Mouse (Mus musculus): ENCODE data around the gene Gna14. TPM values are rescaled to one million over a fixed set of nuclear protein-coding genes. Genes with fewer than 3 reads are reported as not detected.
A peak's percentile ranks its signal among the peaks of the same experiment; 100 is the strongest.

Gene Gna14
- total and polyA plus RNA-seq, 3 experiments: not detected

- Histone ChIP-seq H3K9ac (ENCODE audit: control insufficient read depth, low read depth, low read length, poor library complexity, severe bottlenecking) (no peak overlapping the region), H3K36me3 (ENCODE audit: control insufficient read depth in 1 of 2, insufficient read depth in 2 of 2, low read length in 2 of 2) (no peaks in the 10 kb centered on the region), H3K4me3 (ENCODE audit: control insufficient read depth in 1 of 2, insufficient read depth in 1 of 2, low read depth in 2 of 2, low read length in 2 of 2) (no peak overlapping the region), H3K27ac (ENCODE audit: control insufficient read depth, low read depth, low read length) (no peak overlapping the region), H3K4me1 (ENCODE audit: control insufficient read depth in 1 of 2, insufficient read depth in 2 of 2, low read length in 2 of 2) (no peaks in the 10 kb centered on the region), H3K79me2 (ENCODE audit: control insufficient read depth, insufficient read depth, low read length, poor library complexity) (no peaks in the 10 kb centered on the region), H3K9me3 (replicated peaks; ENCODE audit: insufficient read depth, low read length) (no peaks in the 10 kb centered on the region), H3K27me3 (ENCODE audit: control insufficient read depth in 1 of 2, insufficient read depth in 2 of 2, low read length in 2 of 2) (no peaks in the 10 kb centered on the region; a peak in 1 of 4 replicates)
- TF ChIP-seq MAX (IDR thresholded peaks at IDR 0.05; ENCODE audit: low read length) (no peak), ZMIZ1 (IDR thresholded peaks at IDR 0.05; ENCODE audit: low read depth, low read length) (no peak), MAFK (IDR thresholded peaks at IDR 0.05; ENCODE audit: borderline replicate concordance, low read depth, low read length) (no peak), CHD1 (IDR thresholded peaks at IDR 0.05; ENCODE audit: low read depth, low read length) (no peak)
- DNase-seq (ENCODE audit: low read depth, low spot score): no peak
Observed at GRCm38 (mm10) chr19:16556988-16557387, 121.4 kb downstream of the Gna14 start.

GRCm38 (mm10) chr19:16557971-16558370 is 122.4 kb downstream of the Gna14 start:
- Histone ChIP-seq H3K9me3 (replicated peaks; ENCODE audit: insufficient read depth, low read length) (no peaks in the 10 kb centered on the region), H3K36me3 (ENCODE audit: control insufficient read depth in 1 of 2, insufficient read depth in 2 of 2, low read length in 2 of 2) (no peaks in the 10 kb centered on the region), H3K9ac (ENCODE audit: control insufficient read depth, low read depth, low read length, poor library complexity, severe bottlenecking) (no peak overlapping the region), H3K27me3 (ENCODE audit: control insufficient read depth in 1 of 2, insufficient read depth in 2 of 2, low read length in 2 of 2) (no peaks in the 10 kb centered on the region; a peak in 1 of 4 replicates), H3K27ac (ENCODE audit: control insufficient read depth, low read depth, low read length) (no peak overlapping the region), H3K4me1 (ENCODE audit: control insufficient read depth in 1 of 2, insufficient read depth in 2 of 2, low read length in 2 of 2) (no peaks in the 10 kb centered on the region), H3K4me3 (ENCODE audit: control insufficient read depth in 1 of 2, insufficient read depth in 1 of 2, low read depth in 2 of 2, low read length in 2 of 2) (no peak overlapping the region), H3K79me2 (ENCODE audit: control insufficient read depth, insufficient read depth, low read length, poor library complexity) (no peaks in the 10 kb centered on the region)
- peak; percentile 56 for DNase-seq (ENCODE audit: low read depth, low spot score)
- TF ChIP-seq NRF1 (IDR thresholded peaks at IDR 0.05; ENCODE audit: insufficient read depth, low read depth, low read length, poor library complexity, severe bottlenecking): no peak
- no peak for TF ChIP-seq NELFE (IDR thresholded peaks at IDR 0.05; ENCODE audit: low read depth, low read length)
- no peak for TF ChIP-seq MEF2A (IDR thresholded peaks at IDR 0.05; ENCODE audit: extremely low read depth, insufficient replicate concordance, low read depth, low read length, poor library complexity, severe bottlenecking)
- peak; percentile 95 for TF ChIP-seq RAD21 (IDR thresholded peaks at IDR 0.05; ENCODE audit: low read depth, low read length)
- peak; percentile 61 to 96 (median 88) for TF ChIP-seq CTCF (IDR thresholded peaks at IDR 0.05 in 2 of 3, conservative IDR thresholded peaks at IDR 0.05 in 1 of 3; ENCODE audit: control insufficient read depth in 1 of 3, insufficient read depth in 1 of 3, low read depth in 2 of 3, low read length in 3 of 3, poor library complexity in 1 of 3, severe bottlenecking in 1 of 3)
- no peak for TF ChIP-seq MYB (IDR thresholded peaks at IDR 0.05; ENCODE audit: low read depth, low read length)
- peak; percentile 97 for TF ChIP-seq ZC3H11A (IDR thresholded peaks at IDR 0.05; ENCODE audit: low read depth, low read length)
- TF ChIP-seq ZNF384 (IDR thresholded peaks at IDR 0.05; ENCODE audit: low read depth, low read length): no peak
- peak; percentile 99 for TF ChIP-seq SMC3 (IDR thresholded peaks at IDR 0.05; ENCODE audit: low read depth, low read length)

- H3K27me3 ChIP-seq (ENCODE audit: control insufficient read depth in 1 of 2, insufficient read depth in 2 of 2, low read length in 2 of 2): no peaks in the 10 kb centered on the region; a peak in 1 of 4 replicates
- no peaks in the 10 kb centered on the region for H3K79me2 ChIP-seq (ENCODE audit: control insufficient read depth, insufficient read depth, low read length, poor library complexity)
- TF ChIP-seq RAD21 (IDR thresholded peaks at IDR 0.05; ENCODE audit: low read depth, low read length) (no peak), MYB (IDR thresholded peaks at IDR 0.05; ENCODE audit: low read depth, low read length) (no peak), ELF1 (IDR thresholded peaks at IDR 0.05; ENCODE audit: low read depth, low read length) (no peak)
Observed at GRCm38 (mm10) chr19:16558570-16558969, 123.0 kb downstream of the Gna14 start.

More at GRCm38 (mm10) chr19:16558570-16558969, 123.0 kb downstream of the Gna14 start:
- no peak overlapping the region for H3K9ac ChIP-seq (ENCODE audit: control insufficient read depth, low read depth, low read length, poor library complexity, severe bottlenecking)
- no peaks in the 10 kb centered on the region for H3K36me3 ChIP-seq (ENCODE audit: control insufficient read depth in 1 of 2, insufficient read depth in 2 of 2, low read length in 2 of 2)
- no peak overlapping the region for H3K4me3 ChIP-seq (ENCODE audit: control insufficient read depth in 1 of 2, insufficient read depth in 1 of 2, low read depth in 2 of 2, low read length in 2 of 2)
- no peaks in the 10 kb centered on the region for H3K4me1 ChIP-seq (ENCODE audit: control insufficient read depth in 1 of 2, insufficient read depth in 2 of 2, low read length in 2 of 2)
- no peaks in the 10 kb centered on the region for H3K9me3 ChIP-seq (replicated peaks; ENCODE audit: insufficient read depth, low read length)
- no peak for DNase-seq (ENCODE audit: low read depth, low spot score)
- no peak overlapping the region for H3K27ac ChIP-seq (ENCODE audit: control insufficient read depth, low read depth, low read length)
